Mouse (Mus musculus) gastrocnemius, adult 2 months (tissue): ENCODE measurements around the gene Ush1c. TPM values are rescaled to one million over a fixed set of nuclear protein-coding genes. Genes with fewer than 3 reads are reported as not detected.

Source experiments
- DNase-seq: peaks from one replicate; pipeline ENCODE4 v3.0.0; 2022
- H3K27ac ChIP-seq: fragments of 200-600 bp; 2 replicates; pipeline ENCODE4 v1.8.1; 2022; ENCODE audit warnings: mild to moderate bottlenecking
- H3K4me3 ChIP-seq: fragments of 200-600 bp; 2 replicates; pipeline ENCODE4 v1.8.1; 2022; ENCODE audit warnings: mild to moderate bottlenecking, moderate library complexity
- CTCF ChIP-seq: fragments of 200-600 bp; IDR thresholded peaks from 2 replicates; pipeline ENCODE4 v1.8.1; 2022; ENCODE audit warnings: antibody characterized with exemption, mild to moderate bottlenecking, moderate library complexity
- intact Hi-C: fragments of 180-260 bp; cut with DNase I; formaldehyde crosslinking; loops from one replicate; pipeline ENCODE4 v1.15.1; 2025
- total RNA-seq, 2 experiments: library from RNA; stranded (reverse); gene quantifications; 2 replicates each; pipeline ENCODE4 v1.2.3; 2021

The Ush1c gene
- total RNA-seq, 2 experiments from 2014 or later = 6.2 to 9.7 TPM

- intact Hi-C loops = no loop called here
These were observed 83.5 kb downstream of the Ush1c start for GRCm38 (mm10) chr7:46154498-46155488.

GRCm38 (mm10) chr7:46152819-46153351 is 85.4 kb downstream of the Ush1c start:
- no peak overlapping the region for H3K27ac ChIP-seq
- DNase-seq = no peak
- intact Hi-C loops = no loop called here
- H3K4me3 ChIP-seq = no peak overlapping the region
- TF ChIP-seq CTCF = no peak

More at GRCm38 (mm10) chr7:46154498-46155488, 83.5 kb downstream of the Ush1c start:
- TF ChIP-seq CTCF = no peak
- Histone ChIP-seq H3K27ac (no peak overlapping the region), H3K4me3 (no peak overlapping the region)
- no peak for DNase-seq

GRCm38 (mm10) chr7:46147417-46147816 is 90.9 kb downstream of the Ush1c start:
- no peak for DNase-seq
- intact Hi-C loops = no loop called here

GRCm38 (mm10) chr7:46146675-46147308 is 91.5 kb downstream of the Ush1c start:
- TF ChIP-seq CTCF = no peak
- H3K27ac ChIP-seq = no peak overlapping the region
- DNase-seq = no peak
- H3K4me3 ChIP-seq = no peak overlapping the region
- intact Hi-C loops = no loop called here

More at GRCm38 (mm10) chr7:46147417-46147816, 90.9 kb downstream of the Ush1c start:
- Histone ChIP-seq H3K27ac (no peak overlapping the region), H3K4me3 (no peak overlapping the region)
- no peak for TF ChIP-seq CTCF

Other genes with a start within 250 kb of the Ush1c start
- under 1 TPM in 1 of 2 experiments, not detected in 1; 0.20 TPM for gene Abcc6, start 208.2 kb downstream of the Ush1c start, total RNA-seq
- gene Nomo1, start 204.8 kb downstream of the Ush1c start, total RNA-seq = 10 to 100 TPM; 74.9 to 78.9 TPM
- gene Kcnj11, start 137.7 kb downstream of the Ush1c start, total RNA-seq = 100 to 1,000 TPM; 109 to 121 TPM
- gene Abcc8, start 58.5 kb downstream of the Ush1c start, total RNA-seq = 1 to 10 TPM; 2.4 to 4.2 TPM
- gene Otog, start 2.5 kb upstream of the Ush1c start, total RNA-seq = 1 to 10 TPM in 1 of 2 experiments, under 1 TPM in 1; 0.33 to 1.2 TPM
- gene Myod1, start 138.0 kb upstream of the Ush1c start, total RNA-seq = 10 to 100 TPM; 17.3 to 21.3 TPM
- 10 to 100 TPM; 38.9 to 66.6 TPM for gene Kcnc1, start 158.0 kb upstream of the Ush1c start, total RNA-seq